8 mouse cellular contexts compared by ENCODE assay signal in genomic region chr9:86742959-86743911, GRCm38 (mm10). TPM values are rescaled to one million over a fixed set of nuclear protein-coding genes. Genes with fewer than 3 reads are reported as not detected.
DNase-seq lines count a peak whose midpoint lies in the region; ATAC-seq lines count a peak whose summit lies in the region.

Gene Prss35, plus strand, starts transcription at chr9:86743649.

- peaks cover 6% of the 10 kb centered on the region for H3K4me1 ChIP-seq in kidney, embryonic 16.5 days (ENCODE audit: insufficient read depth, low read length)
- peaks cover 13% of the 10 kb centered on the region for H3K4me1 ChIP-seq in forebrain, embryonic 15.5 days

- H3K9ac ChIP-seq in kidney, embryonic 16.5 days (replicated peaks; ENCODE audit: low read length), result no peak within 1 kb of the TSS
- peak within 1 kb of the TSS; percentile 42 for H3K9ac ChIP-seq in forebrain, embryonic 15.5 days (replicated peaks)

- H3K4me2 ChIP-seq in kidney, embryonic 16.5 days (replicated peaks; ENCODE audit: low read depth, low read length), result peak within 1 kb of the TSS; percentile 46
- H3K4me2 ChIP-seq in forebrain, embryonic 15.5 days (replicated peaks), result peak within 1 kb of the TSS; percentile 59

- H3K27ac ChIP-seq in kidney, embryonic 16.5 days (ENCODE audit: low read length), result no peak within 1 kb of the TSS
- no peak within 1 kb of the TSS for H3K27ac ChIP-seq in forebrain, embryonic 15.5 days (replicated peaks)

- H3K9me3 ChIP-seq in kidney, embryonic 16.5 days (ENCODE audit: low read length), result no peaks in the 10 kb centered on the region
- no peaks in the 10 kb centered on the region for H3K9me3 ChIP-seq in forebrain, embryonic 15.5 days

- peak within 1 kb of the TSS; percentile 31 for H3K4me3 ChIP-seq in kidney, embryonic 16.5 days (ENCODE audit: low read length)
- H3K4me3 ChIP-seq in forebrain, embryonic 15.5 days, result peak within 1 kb of the TSS; percentile 37

- ATAC-seq in kidney, embryonic 16.5 days (ENCODE audit: low FRiP score, low TSS enrichment), result peak; percentile 94
- ATAC-seq in forebrain, embryonic 15.5 days (replicated peaks), result peak; percentile 83

- DNase-seq in kidney, adult 8-10 months, result no peak
- DNase-seq in adrenal gland, postnatal 10 days, result peak; percentile 75
- DNase-seq in kidney, postnatal 14 days, result peak; percentile 21
- DNase-seq in neural tube, embryonic 10.5 days (ENCODE audit: extremely low spot score, low spot score), result peak; percentile 60
- DNase-seq in thymus, postnatal 36 days, result no peak
- DNase-seq in adipocyte (ENCODE audit: low spot score), result no peak

- no peaks in the 10 kb centered on the region; the same call in none of the 2 replicates for H3K27me3 ChIP-seq in kidney, embryonic 16.5 days (ENCODE audit: insufficient read depth, low read length)
- no peaks in the 10 kb centered on the region for H3K27me3 ChIP-seq in forebrain, embryonic 15.5 days

- no peaks in the 10 kb centered on the region for H3K36me3 ChIP-seq in kidney, embryonic 16.5 days (ENCODE audit: insufficient read depth, low read length)
- no peaks in the 10 kb centered on the region for H3K36me3 ChIP-seq in forebrain, embryonic 15.5 days

- 5% methylated on average over 19 of the region's 19 CpGs for WGBS in kidney, embryonic 16.5 days
- 2% methylated on average over 19 of the region's 19 CpGs for WGBS in forebrain, embryonic 15.5 days

RNA-seq across cellular contexts. Expression of gene Prss35, which starts in this region (rescaled TPM):
- polyA plus RNA-seq in kidney, embryonic 16.5 days (2015; fragmentation: Nextera tagmentation; extraction: Ambion mirVana), result 6.2 and 8.4 TPM in 2 replicates
- total RNA-seq in adrenal gland, postnatal 10 days (2021), result 100 to 1,000 TPM in 1 of 2 experiments, 10 to 100 TPM in 1; 80.4 to 108 TPM
- 0.78 and 1.1 TPM in 2 replicates for polyA plus RNA-seq in forebrain, embryonic 15.5 days (2015; fragmentation: Nextera tagmentation; extraction: Ambion mirVana)

Comparison
In these comparisons a context has a peak if more than half of its experiments do, and no peak if none do; other contexts are left out.
1. DNase-seq: peak in adrenal gland, postnatal 10 days (single experiment), kidney, postnatal 14 days (single experiment) and neural tube, embryonic 10.5 days (single experiment); none in kidney, adult 8-10 months (0 of 2), thymus, postnatal 36 days (0 of 2) and adipocyte (single experiment).